Mouse (Mus musculus) splenic B cell, adult 2 months (primary cell): ENCODE measurements around the gene 4931406P16Rik.
"Not testable (repeated sequence)": the region's sequence is repeated elsewhere in the genome, so short reads cannot be mapped to it uniquely, and the experiment has no call there.

Source experiments
- DNase-seq: peaks from one replicate; pipeline ENCODE4 v3.0.0-alpha.2; 2011; ENCODE audit warnings: low read depth, low spot score
- H3K27me3 ChIP-seq: 2 replicates; pipeline ENCODE4 v1.6.1; 2012; ENCODE audit warnings: mild to moderate bottlenecking, low read length, moderate library complexity, mixed read lengths; ENCODE audit not compliant: control insufficient read depth, poor library complexity, insufficient read depth, severe bottlenecking
- H3K36me3 ChIP-seq: 2 replicates; pipeline ENCODE4 v1.6.1; 2012; ENCODE audit warnings: mild to moderate bottlenecking, low read length, moderate library complexity, mixed read lengths; ENCODE audit not compliant: control insufficient read depth, poor library complexity, insufficient read depth, severe bottlenecking

Gene 4931406P16Rik

GRCm38 (mm10) chr7:34313443-34313875, at the start of gene 4931406P16Rik:
4931406P16Rik (minus strand) TSS chr7:34313551.
- no peaks in the 10 kb centered on the region for H3K27me3 ChIP-seq
- no peaks in the 10 kb centered on the region for H3K36me3 ChIP-seq
- DNase-seq = peak; percentile 88

- H3K27me3 ChIP-seq = no peaks in the 10 kb centered on the region
- peaks cover 9% of the 10 kb centered on the region; the same call in 1 of the 2 replicates for H3K36me3 ChIP-seq
- DNase-seq = peak; percentile 38
Measured at GRCm38 (mm10) chr7:34355629-34356028, 42.3 kb upstream of the 4931406P16Rik start.

- Histone ChIP-seq H3K36me3 (peaks cover 7% of the 10 kb centered on the region), H3K27me3 (no peaks in the 10 kb centered on the region)
- peak; percentile 39 for DNase-seq
Measured at GRCm38 (mm10) chr7:34351997-34352396, 38.6 kb upstream of the 4931406P16Rik start.

GRCm38 (mm10) chr7:34350166-34350565, 36.8 kb upstream of the 4931406P16Rik start:
- Histone ChIP-seq H3K36me3 (peaks cover 7% of the 10 kb centered on the region), H3K27me3 (no peaks in the 10 kb centered on the region)
- no peak for DNase-seq

DNA sequence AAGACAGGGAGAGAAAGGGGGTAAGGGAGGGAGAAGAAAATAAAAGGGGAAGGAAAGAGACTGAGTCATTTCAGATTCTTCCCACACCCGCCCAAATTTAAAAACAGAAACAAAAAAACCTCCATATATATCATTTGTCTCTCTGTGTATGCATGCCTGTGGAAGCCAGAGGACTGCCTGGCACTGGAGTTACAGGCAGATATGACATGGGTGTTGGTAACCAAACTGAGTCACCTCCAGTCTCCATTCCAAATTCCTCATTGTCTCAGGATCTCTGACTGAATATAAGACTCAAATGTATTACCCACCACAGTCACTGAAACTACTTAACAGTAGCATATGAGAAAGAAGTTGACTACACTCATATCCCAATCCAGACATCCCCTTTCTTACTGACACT, 34.7 kb upstream of the 4931406P16Rik start:
- Histone ChIP-seq H3K36me3 (peaks cover 7% of the 10 kb centered on the region), H3K27me3 (no peaks in the 10 kb centered on the region)
- no peak for DNase-seq

GRCm38 (mm10) chr7:34347041-34347440, 33.7 kb upstream of the 4931406P16Rik start:
- DNase-seq = no peak
- Histone ChIP-seq H3K36me3 (peaks cover 7% of the 10 kb centered on the region), H3K27me3 (no peaks in the 10 kb centered on the region)

GRCm38 (mm10) chr7:34346505-34346904, 33.2 kb upstream of the 4931406P16Rik start:
- DNase-seq = no peak
- Histone ChIP-seq H3K27me3 (no peaks in the 10 kb centered on the region), H3K36me3 (peaks cover 5% of the 10 kb centered on the region)

DNA sequence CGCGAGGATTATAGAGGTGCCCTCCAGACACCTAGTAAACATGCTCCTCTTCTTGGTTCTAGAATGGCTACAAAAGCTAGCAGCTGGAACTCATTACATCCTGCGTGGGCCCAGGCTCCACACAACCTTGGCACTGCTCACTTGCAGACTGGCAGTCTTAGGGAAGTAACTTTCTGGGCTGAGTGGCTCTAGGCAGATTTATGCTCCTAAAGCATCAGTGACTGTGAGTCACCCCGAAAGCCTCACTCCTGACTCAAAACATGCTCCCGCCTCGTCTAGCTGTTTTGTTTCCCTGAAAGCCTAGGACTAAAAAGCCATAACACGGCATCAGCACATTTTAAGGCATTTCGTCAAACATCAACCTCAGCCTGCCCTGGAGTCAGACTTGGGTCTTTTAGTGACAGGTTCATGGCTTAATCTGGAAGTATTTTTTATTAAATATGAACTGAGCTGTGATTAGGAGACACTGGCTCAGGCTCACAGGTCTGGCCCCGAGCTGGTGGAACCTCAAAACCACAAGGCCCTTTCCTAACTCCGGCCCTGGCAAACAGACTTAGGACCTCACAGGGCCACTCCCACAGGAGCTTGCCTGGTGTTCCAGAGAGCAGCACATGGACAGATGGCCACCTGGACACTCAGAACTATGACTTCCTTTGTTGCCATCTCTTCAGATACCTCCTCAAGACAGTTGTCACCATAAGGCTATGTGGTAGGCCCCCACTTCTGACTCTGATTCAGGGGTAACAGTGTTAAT, 28.9 kb upstream of the 4931406P16Rik start:
- DNase-seq = no peak
- no peaks in the 10 kb centered on the region for H3K27me3 ChIP-seq

DNA sequence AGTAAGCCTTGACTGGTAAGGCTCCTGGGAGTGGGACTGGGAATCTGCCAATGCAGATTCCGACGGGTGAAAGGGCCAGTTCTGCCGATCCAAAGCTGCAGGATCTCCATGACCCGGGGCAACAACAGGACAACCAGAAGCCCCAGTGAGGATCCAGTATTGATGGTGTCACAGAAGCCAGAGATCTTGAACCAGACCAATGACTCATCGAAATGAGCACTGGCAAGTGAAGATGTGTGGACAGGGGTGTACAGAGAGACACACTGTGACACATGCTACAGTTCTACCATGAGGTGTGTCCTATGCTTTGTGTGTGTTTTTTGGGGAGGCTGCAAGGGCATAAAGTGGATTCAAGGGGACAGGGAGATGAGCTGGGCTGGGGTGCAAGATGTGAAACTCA, 27.5 kb upstream of the 4931406P16Rik start:
- H3K36me3 ChIP-seq = no peaks in the 10 kb centered on the region; the same call in none of the 2 replicates
- no peak for DNase-seq
- H3K27me3 ChIP-seq = no peaks in the 10 kb centered on the region

More for the DNA sequence above, 28.9 kb upstream of the 4931406P16Rik start:
- peaks cover 2% of the 10 kb centered on the region for H3K36me3 ChIP-seq

- H3K27me3 ChIP-seq = no peaks in the 10 kb centered on the region
- H3K36me3 ChIP-seq = no peaks in the 10 kb centered on the region; the same call in none of the 2 replicates
- no peak for DNase-seq
Measured at GRCm38 (mm10) chr7:34339164-34339489, 25.8 kb upstream of the 4931406P16Rik start.

GRCm38 (mm10) chr7:34338445-34339163, 25.3 kb upstream of the 4931406P16Rik start:
- H3K36me3 ChIP-seq = no peaks in the 10 kb centered on the region; the same call in none of the 2 replicates
- H3K27me3 ChIP-seq = no peaks in the 10 kb centered on the region
- DNase-seq = no peak

DNA sequence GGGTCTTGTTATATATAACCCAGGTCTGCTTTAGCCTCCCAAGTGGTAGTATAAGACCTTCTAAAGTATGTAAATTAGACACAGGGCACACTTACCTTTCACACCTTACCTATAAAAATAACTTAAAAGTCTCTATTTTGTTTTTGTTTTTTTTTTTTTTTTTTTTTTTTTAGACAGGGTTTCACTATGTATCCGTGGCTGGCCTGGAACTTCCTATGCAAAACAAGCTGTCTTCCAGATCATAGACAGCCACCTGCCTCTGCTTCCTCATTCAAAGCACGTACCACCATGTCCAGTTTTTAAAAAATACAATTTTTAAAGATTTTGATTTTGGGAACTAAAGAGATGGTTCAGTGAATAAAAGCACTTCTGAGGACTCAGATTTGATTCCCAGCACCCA, 23.9 kb upstream of the 4931406P16Rik start:
- DNase-seq = peak; percentile 35
- Histone ChIP-seq H3K36me3 (no peaks in the 10 kb centered on the region; the same call in 1 of the 2 replicates), H3K27me3 (no peaks in the 10 kb centered on the region)

GRCm38 (mm10) chr7:34336545-34336944, 23.2 kb upstream of the 4931406P16Rik start:
- DNase-seq, H3K36me3 ChIP-seq, H3K27me3 ChIP-seq: not testable (repeated sequence)

DNA sequence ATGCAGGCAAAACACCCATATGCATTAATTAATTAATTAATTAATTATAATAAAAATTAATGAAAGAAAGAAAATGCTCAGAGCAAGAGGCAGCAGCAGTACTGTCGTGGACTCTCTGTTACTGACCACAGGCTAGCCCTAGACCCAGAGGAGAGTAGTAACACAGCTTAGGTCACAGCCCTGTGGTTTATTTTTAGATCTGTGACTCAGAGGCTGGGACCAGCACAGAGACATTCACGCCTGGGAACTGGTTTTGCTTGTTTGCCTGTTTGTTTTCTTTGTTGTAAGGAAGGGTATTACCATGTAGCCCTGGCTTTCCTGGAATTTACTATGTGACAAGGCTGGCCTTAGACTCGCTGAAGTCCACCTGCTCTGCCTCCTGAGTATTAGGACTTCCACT, 14.1 kb upstream of the 4931406P16Rik start:
- H3K27me3 ChIP-seq = no peaks in the 10 kb centered on the region
- H3K36me3 ChIP-seq = no peaks in the 10 kb centered on the region
- DNase-seq = no peak

GRCm38 (mm10) chr7:34324857-34325256, 11.5 kb upstream of the 4931406P16Rik start:
- no peak for DNase-seq
- no peaks in the 10 kb centered on the region for H3K36me3 ChIP-seq
- H3K27me3 ChIP-seq = no peaks in the 10 kb centered on the region
